Mouse (Mus musculus) forebrain, postnatal 0 days (tissue): ENCODE data around the gene Hk1. TPM values are rescaled to one million over a fixed set of nuclear protein-coding genes. Genes with fewer than 3 reads are reported as not detected.

Experiments used
- ATAC-seq: fragments of 200-750 bp; cut with Nextera tagmentation; 2 replicates; pipeline ENCODE4 v1.8.0; 2017; ENCODE audit warnings: mild to moderate bottlenecking, moderate library complexity
- DNase-seq: peaks from one replicate; pipeline ENCODE4 v3.0.0-alpha.2; 2015
- H3K27ac ChIP-seq: fragments of 300-500 bp; sonication (generic); 2 replicates; pipeline ENCODE4 v1.5.1; 2014; ENCODE audit warnings: low read depth, mild to moderate bottlenecking, antibody characterized with exemption, low read length, moderate library complexity, mixed read lengths
- H3K27me3 ChIP-seq: fragments of 300-500 bp; sonication (generic); 2 replicates; pipeline ENCODE4 v1.6.1; 2014; ENCODE audit warnings: mild to moderate bottlenecking, low read length, mixed read lengths; ENCODE audit not compliant: insufficient read depth
- H3K36me3 ChIP-seq: fragments of 300-500 bp; sonication (generic); 2 replicates; pipeline ENCODE4 v1.6.1; 2014; ENCODE audit warnings: mild to moderate bottlenecking, moderate library complexity; ENCODE audit not compliant: insufficient read depth
- H3K4me1 ChIP-seq: fragments of 300-500 bp; sonication (generic); 2 replicates; pipeline ENCODE4 v1.6.1; 2014; ENCODE audit warnings: antibody characterized with exemption; ENCODE audit not compliant: insufficient read depth
- H3K4me2 ChIP-seq: fragments of 300-500 bp; sonication (generic); 2 replicates; pipeline ENCODE4 v1.6.1; 2014; ENCODE audit warnings: low read depth, mild to moderate bottlenecking, moderate library complexity
- H3K4me3 ChIP-seq: fragments of 300-500 bp; sonication (generic); 2 replicates; pipeline ENCODE4 v1.5.1; 2014; ENCODE audit warnings: low read depth, low read length, mixed read lengths
- H3K9ac ChIP-seq: fragments of 300-500 bp; sonication (generic); 2 replicates; pipeline ENCODE4 v1.6.1; 2014; ENCODE audit warnings: mild to moderate bottlenecking
- H3K9me3 ChIP-seq: fragments of 300-500 bp; sonication (generic); 2 replicates; pipeline ENCODE4 v1.6.1; 2016; ENCODE audit warnings: low read length
- CTCF ChIP-seq: sonication (generic); IDR thresholded peaks from 2 replicates; pipeline ENCODE4 v1.5.1; 2016; ENCODE audit warnings: antibody characterized with exemption, control low read depth, low read depth
- WGBS: fragments of 180-500 bp; shearing (Covaris S2); extraction: QIAGEN DNeasy Blood & Tissue Kit; methylation state at CpG from one replicate; pipeline ENCODE4 v1.1.7; 2014; 5-methylcytosine and 5-hydroxymethylcytosine counted together
- polyA plus RNA-seq: library from polyadenylated mRNA; unstranded; fragments of >200 nt; fragmentation: Nextera tagmentation; extraction: Ambion mirVana; gene quantifications from 2 replicates; pipeline ENCODE4 v1.2.1, GENCODE M21; 2015
- total RNA-seq: library from RNA; depleted of rRNA; stranded (reverse); fragments of >200 nt; gene quantifications from 2 replicates; pipeline ENCODE4 v1.2.3, GENCODE M21; 2014

Gene Hk1
- total and polyA plus RNA-seq, 2 experiments from 2014 or later: 90.1 to 140 TPM

- ATAC-seq (no peak), DNase-seq (no peak)
- Histone ChIP-seq H3K4me2 (no peak overlapping the region), H3K9me3 (no peaks in the 10 kb centered on the region), H3K4me1 (no peaks in the 10 kb centered on the region), H3K27me3 (no peaks in the 10 kb centered on the region), H3K4me3 (no peak overlapping the region), H3K36me3 (no peaks in the 10 kb centered on the region), H3K27ac (no peak overlapping the region), H3K9ac (no peak overlapping the region)
- 87% methylated on average over 3 of the region's 3 CpGs for WGBS
- TF ChIP-seq CTCF: no peak
Observed at GRCm38 (mm10) chr10:62383011-62383410, 3.3 kb upstream of the Hk1 start.

DNA sequence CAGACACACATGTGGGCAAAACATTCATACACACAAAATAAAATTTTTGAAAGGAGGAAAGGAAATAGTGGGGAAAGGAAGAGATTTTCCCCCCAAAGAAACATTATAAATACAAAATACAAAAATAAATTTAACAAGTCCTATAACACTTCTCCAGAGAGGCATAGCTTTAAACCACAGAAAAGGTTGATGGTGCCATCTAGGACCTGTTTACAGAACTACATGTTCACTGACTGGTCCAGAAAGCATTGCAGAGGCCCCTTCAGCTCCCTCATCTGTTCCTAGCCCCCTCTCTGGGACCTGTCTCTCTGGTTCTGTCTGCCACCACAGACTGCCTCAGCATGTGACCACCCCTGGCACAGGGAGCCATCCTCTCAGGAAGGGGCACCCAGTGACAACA lies 1.2 kb upstream of the Hk1 start:
- Histone ChIP-seq H3K4me3 (no peak overlapping the region), H3K9ac (no peak overlapping the region), H3K4me2 (no peak overlapping the region), H3K27me3 (no peaks in the 10 kb centered on the region), H3K36me3 (no peaks in the 10 kb centered on the region), H3K4me1 (no peaks in the 10 kb centered on the region), H3K27ac (no peak overlapping the region), H3K9me3 (no peaks in the 10 kb centered on the region)
- DNase-seq (no peak), ATAC-seq (no peak)
- 0 out of 2 replicates have a peak, but pooled peaks have one; percentile 16 for TF ChIP-seq CTCF

GRCm38 (mm10) chr10:62358827-62359226 lies 20.9 kb downstream of the Hk1 start:
- ATAC-seq: no peak
- no peak for TF ChIP-seq CTCF
- no peaks in the 10 kb centered on the region for H3K27me3 ChIP-seq
- H3K4me2 ChIP-seq: no peak overlapping the region
- no peak for DNase-seq
- H3K9me3 ChIP-seq: no peaks in the 10 kb centered on the region
- H3K9ac ChIP-seq: no peak overlapping the region
- 88% methylated on average over 7 of the region's 7 CpGs for WGBS
- H3K36me3 ChIP-seq: no peaks in the 10 kb centered on the region
- H3K4me3 ChIP-seq: no peak overlapping the region
- H3K4me1 ChIP-seq: no peaks in the 10 kb centered on the region
- H3K27ac ChIP-seq: no peak overlapping the region

DNA sequence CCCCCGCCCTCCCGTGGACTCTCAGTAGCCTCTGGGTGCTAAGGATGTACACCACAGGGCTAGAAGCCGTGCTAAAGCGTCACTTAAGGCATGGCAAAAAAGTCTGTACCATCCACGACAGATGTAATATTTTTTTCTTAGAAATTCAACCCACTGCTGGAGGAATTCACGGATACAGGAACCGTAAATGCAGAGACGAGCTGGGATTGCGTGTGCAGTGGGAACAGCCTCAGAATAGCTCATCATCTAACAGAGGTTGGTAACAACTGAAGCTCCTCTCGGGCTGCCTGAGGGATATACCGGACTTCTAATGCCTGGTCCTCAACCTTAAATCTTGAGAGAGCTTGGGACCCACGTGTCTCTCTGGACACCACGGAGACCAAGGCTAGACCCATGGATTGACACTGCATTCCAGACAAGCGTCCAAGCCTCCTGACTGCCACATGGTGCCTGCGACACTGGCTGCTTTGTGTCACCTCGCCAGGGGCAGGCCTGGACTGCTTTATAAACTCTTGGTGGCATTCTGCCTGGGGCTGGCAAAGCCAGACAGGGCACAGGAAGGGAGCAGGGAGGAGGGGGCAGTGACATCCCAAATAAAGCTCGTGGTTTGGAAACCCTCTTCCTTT lies 23.5 kb downstream of the Hk1 start:
- WGBS: 71% methylated on average over 17 of the region's 17 CpGs
- no peaks in the 10 kb centered on the region for H3K27me3 ChIP-seq
- H3K4me1 ChIP-seq: no peaks in the 10 kb centered on the region
- TF ChIP-seq CTCF: no peak
- H3K9ac ChIP-seq: no peak overlapping the region
- H3K36me3 ChIP-seq: no peaks in the 10 kb centered on the region
- H3K4me2 ChIP-seq: no peak overlapping the region
- no peaks in the 10 kb centered on the region for H3K9me3 ChIP-seq
- ATAC-seq (peak; percentile 79), DNase-seq (peak; percentile 48)
- H3K4me3 ChIP-seq: no peak overlapping the region
- H3K27ac ChIP-seq: no peak overlapping the region

GRCm38 (mm10) chr10:62345147-62345546 lies 34.6 kb downstream of the Hk1 start:
- H3K27me3 ChIP-seq: no peaks in the 10 kb centered on the region
- H3K4me1 ChIP-seq: peaks cover 3% of the 10 kb centered on the region; the same call in 1 of the 2 replicates
- ATAC-seq: no peak
- no peak overlapping the region for H3K4me3 ChIP-seq
- H3K4me2 ChIP-seq: no peak overlapping the region
- no peak for DNase-seq
- H3K9ac ChIP-seq: no peak overlapping the region
- no peaks in the 10 kb centered on the region for H3K36me3 ChIP-seq
- H3K9me3 ChIP-seq: 0 out of 2 replicates have a peak, but pooled peaks cover 5% of the 10 kb centered on the region
- whole genome bisulfite sequencing: 73% methylated on average over 5 of the region's 5 CpGs
- H3K27ac ChIP-seq: no peak overlapping the region
- TF ChIP-seq CTCF: no peak

DNA sequence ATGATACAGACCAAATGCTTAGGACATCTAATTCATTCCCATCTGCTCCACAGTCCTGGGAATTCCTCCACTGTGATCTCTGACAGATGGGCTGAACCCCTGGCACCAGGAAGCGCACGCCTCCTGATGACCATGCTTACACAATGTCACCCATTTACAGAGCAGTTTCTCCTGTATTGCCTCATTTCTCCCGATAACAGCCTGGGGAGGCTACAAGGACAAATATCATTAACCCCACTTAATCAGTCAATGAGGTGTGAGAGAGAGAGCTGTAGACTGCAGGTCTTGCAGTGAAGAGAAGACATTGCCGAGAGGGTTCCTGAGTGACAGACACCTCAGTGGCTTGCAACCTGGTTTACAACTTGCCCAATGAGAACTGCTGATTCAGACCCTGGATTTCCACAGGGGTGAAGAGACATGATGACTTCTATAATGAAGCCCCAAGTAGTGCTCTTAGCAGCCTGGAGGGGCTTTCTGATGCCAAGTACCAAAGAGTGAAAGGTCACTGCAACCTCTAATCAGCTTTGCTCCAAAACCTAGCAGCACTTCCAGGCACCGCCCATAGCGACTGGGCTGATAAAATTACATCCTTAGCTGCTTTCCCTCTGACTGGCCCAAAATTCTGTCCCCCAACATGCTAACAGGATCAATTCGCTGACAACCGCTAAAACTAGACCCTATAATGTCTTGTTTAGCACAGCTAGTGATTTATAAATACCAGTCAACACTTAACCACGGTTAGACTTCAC lies 35.5 kb downstream of the Hk1 start:
- WGBS: 86% methylated on average over 9 of the region's 9 CpGs
- H3K4me3 ChIP-seq: no peak overlapping the region
- H3K27me3 ChIP-seq: no peaks in the 10 kb centered on the region
- TF ChIP-seq CTCF: no peak
- no peak overlapping the region for H3K27ac ChIP-seq
- no peak overlapping the region for H3K4me2 ChIP-seq
- peaks cover 3% of the 10 kb centered on the region; the same call in 1 of the 2 replicates for H3K4me1 ChIP-seq
- ATAC-seq (no peak), DNase-seq (no peak)
- H3K9me3 ChIP-seq: 0 out of 2 replicates have a peak, but pooled peaks cover 5% of the 10 kb centered on the region
- H3K36me3 ChIP-seq: no peaks in the 10 kb centered on the region
- no peak overlapping the region for H3K9ac ChIP-seq

- H3K4me2 ChIP-seq: no peak overlapping the region
- H3K4me3 ChIP-seq: no peak overlapping the region
- 91% methylated on average over 6 of the region's 6 CpGs for WGBS
- ATAC-seq (no peak), DNase-seq (no peak)
- peaks cover 3% of the 10 kb centered on the region; the same call in 1 of the 2 replicates for H3K4me1 ChIP-seq
- H3K27ac ChIP-seq: no peak overlapping the region
- no peaks in the 10 kb centered on the region for H3K9me3 ChIP-seq
- no peaks in the 10 kb centered on the region for H3K36me3 ChIP-seq
- no peak overlapping the region for H3K9ac ChIP-seq
- no peaks in the 10 kb centered on the region for H3K27me3 ChIP-seq
- no peak for TF ChIP-seq CTCF
Observed at GRCm38 (mm10) chr10:62342512-62342911, 37.2 kb downstream of the Hk1 start.
